Mouse (Mus musculus) megakaryocyte, adult 5-6 weeks (primary cell): Measurements from ENCODE around the gene Map6. TPM values are rescaled to one million over a fixed set of nuclear protein-coding genes. Genes with fewer than 3 reads are reported as not detected.
"Not testable (repeated sequence)": the region's sequence is repeated elsewhere in the genome, so short reads cannot be mapped to it uniquely, and the experiment has no call there.

Source experiments
- ATAC-seq: 2 replicates; pipeline ENCODE4 v1.8.0; 2016; ENCODE audit warnings: mild to moderate bottlenecking, inconsistent platforms; ENCODE audit not compliant: poor library complexity, severe bottlenecking
- total RNA-seq, 2 experiments: library from RNA; stranded (forward) in 1 of 2; stranded (reverse) in 1 of 2; fragments of 153-499, 151-499 nt in 1 of 2; fragments of 221-1000, 200-1000 nt in 1 of 2; gene quantifications; 2 replicates each; pipeline versions ENCODE4 v1.2.3 to v1.2.4; 2015 to 2017

Gene Map6
- total RNA-seq, 2 experiments from 2014 or later: 0.07 to 0.22 TPM

DNA sequence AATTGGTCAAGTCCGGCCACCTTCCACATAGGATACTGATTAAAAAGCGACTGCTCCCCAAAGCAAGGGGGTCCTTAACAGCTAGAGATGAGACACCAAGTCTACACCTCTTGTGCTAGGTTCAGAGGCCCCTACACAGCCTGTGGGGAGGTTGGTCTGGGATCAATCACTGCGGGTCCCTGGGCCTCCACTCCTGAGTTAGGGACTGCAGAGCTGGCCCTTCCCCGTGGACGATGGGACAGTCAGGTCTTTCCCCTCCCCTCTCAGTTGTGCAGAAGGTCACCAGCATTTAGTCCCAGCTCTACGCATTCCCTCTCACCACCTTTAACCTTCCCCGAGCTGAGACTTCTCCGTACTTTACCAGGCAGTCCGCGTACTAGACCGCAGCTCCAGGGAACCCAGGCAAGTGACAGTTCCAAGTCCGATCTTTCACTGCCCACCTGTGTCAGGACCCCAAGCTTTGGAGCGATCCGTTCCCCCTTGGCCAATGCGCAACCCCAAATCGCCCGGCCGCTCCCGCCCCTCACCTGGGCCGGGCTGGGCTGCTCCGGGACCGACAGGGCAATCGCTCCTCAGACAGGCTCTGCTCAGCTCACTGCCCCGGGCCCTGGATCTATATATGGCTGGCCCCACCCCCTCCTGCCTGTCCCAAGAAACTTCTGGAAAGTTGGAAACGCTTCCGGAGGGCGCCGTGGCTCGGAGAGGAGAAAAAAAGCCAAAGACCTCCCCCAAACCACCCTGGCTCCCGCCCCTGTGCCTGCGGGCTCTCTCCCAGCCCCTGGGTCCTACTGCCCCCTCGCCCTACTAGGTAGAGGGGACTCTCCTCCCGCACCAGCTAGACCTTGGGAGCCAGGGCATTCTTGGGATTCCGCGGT, 85.5 kb downstream of the Map6 start, which contains the start of gene Serpinh1:
Gene Serpinh1, minus strand, starts transcription at position 714 of the 875 bp plus-strand sequence.
- ATAC-seq: no peak

DNA sequence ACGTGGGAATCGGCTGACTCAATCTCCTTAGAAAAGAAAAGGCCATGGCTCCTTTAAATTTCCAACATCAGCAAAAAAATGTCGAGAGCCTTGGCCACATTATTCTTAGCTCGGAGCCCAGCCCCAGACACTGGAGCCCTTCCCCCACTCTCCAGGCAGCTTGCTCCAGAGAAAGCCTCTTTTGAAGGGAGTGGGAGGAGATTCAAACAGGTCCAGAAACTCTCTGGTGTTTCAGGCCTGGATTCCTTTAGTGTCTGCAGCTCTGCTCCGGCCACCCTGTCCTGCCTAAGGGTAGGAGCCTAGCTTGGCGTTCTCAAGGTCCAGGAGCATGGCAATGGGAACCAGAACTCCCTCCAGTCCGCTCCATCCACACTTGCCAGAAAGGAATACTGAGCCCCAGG, 88.5 kb downstream of the Map6 start:
- no peak for ATAC-seq

DNA sequence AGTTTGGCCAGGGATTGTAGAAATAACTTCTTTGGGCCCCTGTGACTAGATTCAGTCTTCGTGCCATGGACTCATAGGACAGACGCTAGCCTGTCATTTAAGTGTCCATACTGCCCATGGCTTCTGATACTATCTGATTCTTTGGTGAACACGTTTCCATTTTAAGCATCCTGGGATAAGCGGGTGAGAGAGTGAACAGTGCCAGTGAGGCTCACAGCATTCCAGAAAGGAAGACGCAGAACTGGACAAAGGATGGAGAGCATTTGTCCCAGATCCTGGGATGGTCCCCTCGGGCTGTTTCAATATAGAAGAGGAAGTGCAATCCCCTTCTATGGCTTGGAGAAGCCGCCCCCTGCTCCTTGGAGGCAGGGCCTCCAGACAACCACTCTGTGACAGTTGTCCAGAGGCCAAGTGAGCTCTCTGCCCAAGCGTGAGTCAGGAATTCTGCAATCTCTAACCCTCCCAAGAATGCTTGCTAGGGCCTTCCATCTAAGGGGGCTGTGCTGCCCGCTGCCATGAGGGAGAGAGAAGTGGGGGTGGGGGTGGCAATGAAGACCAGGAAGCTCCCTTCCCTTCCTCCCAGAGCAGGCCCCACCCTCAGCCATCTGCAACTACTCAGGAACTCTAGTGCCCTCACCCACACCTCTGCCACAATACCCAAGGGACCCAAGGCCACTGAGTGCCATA, 89.1 kb downstream of the Map6 start:
- no peak for ATAC-seq

DNA sequence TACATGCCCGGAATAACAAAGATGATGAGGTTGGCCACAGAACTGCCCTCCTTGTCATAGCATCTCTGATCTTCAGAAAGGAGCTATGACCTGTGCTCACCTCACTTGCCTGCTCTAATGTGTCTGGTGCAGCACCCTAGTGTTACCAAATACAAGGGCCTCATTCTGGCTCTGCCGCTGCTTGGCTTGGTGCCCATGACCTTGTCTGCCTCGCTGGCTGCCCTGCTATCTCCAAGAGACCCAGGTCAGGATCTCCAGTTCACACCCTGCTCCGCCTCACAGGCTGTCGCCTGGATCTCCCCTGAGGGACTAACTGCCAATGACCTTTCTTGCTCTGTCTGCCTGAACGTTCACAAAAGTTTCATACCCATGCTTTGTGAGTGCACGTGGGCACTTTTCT, 90.0 kb downstream of the Map6 start:
- ATAC-seq: no peak

DNA sequence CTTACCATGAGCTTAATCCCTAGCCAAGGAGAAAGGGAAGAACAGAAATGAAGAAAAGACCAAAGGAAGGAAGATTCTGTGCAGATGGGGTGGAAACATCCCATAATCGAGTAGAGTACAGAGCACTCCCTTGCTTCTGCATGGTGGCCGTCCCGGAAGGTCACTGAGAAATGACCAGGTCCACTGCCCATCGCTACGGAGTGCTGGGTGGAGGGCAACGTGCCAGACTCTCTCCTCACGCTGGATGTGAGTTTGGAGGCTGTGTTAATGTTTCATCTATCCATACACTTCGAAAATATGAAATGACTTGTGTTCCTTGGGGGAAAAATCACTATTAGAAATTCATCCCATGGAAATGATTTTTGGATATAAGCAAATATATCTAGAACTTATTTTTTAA, 91.1 kb downstream of the Map6 start:
- no peak for ATAC-seq

DNA sequence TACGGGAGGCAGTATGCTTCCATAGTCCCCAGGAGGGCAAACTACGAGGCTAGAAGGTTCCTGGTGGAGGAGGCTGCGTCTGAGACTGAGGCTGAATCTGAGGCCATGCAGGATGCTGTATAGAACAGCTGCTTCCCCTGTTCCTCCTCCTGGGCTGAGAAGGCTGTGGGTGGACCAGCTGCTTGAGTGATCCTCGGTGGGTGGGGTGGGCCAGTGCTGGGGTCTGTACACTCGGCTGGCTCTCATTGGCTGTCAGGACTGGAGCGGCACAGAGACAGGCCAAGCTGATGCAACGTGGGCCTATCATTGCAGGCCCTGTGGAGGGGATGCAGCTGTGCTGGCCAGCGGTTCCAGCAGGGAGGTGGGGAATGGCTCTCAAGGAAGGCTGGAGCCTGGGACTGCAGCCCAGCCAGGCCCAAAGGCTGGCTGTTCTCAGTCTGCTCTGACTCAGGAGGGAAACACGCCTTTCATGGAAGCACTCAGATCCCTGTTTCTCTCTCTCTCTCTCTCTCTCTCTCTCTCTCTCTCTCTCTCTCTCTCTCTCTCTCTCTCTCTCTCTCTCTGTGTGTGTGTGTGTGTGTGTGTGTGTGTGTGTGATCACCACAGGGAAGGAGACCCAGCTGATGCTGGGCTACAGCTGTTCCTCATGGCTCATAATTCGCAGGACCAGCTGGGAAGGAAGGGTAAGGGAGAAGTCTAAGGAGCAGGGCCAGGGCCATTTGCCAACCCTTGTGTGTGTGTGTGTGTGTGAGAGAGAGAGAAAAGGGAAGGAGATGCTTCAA, 93.0 kb downstream of the Map6 start:
- no peak for ATAC-seq

DNA sequence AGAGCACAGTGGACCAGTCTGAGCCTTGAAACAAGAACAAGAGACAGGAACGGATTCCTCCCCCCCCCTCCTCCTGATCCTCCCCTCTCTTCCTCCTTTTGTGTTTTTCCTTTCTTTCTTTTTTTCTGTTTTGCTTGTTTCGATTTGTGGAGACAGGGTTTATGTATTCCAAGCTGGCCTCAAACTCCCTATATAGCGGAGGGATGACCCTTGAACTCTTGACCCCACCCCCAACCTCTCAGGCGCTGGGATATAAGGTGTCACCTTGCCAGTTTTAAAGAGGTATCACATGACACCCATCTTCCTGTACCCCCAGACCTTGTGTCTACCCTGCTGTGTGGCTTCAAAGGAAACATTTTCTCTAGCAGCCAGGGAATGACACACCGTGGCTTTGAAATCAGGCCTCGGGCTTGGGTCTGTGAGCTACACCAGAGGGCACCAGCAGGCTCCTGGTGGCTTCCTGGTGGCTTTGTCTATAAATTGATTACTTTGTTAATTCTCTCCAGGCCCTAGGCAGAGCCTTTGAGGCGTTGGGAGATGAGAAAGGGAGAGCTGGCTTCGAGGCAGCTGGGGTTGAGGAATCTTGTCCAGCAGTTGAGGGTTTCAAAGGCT, 93.7 kb downstream of the Map6 start:
- ATAC-seq: no peak

DNA sequence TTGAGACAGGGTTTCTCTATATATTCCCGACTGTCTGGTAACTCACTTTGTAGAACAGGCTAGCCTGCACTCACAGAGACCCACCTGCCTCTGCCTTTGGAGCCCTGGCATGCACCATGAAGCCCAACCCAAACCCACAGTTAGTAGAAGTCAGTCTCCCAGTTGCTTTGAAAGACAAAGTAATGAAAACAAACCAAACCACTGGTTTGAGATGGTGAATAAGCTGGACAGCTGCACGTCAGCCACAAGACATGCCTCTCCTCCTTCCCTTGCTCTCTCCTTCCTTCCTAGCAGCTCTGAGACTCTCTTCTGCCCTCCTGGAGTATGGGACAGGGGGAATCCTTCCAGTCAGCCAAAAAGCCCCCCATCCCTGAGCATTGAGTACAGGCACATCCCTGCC, 94.9 kb downstream of the Map6 start:
- no peak for ATAC-seq

DNA sequence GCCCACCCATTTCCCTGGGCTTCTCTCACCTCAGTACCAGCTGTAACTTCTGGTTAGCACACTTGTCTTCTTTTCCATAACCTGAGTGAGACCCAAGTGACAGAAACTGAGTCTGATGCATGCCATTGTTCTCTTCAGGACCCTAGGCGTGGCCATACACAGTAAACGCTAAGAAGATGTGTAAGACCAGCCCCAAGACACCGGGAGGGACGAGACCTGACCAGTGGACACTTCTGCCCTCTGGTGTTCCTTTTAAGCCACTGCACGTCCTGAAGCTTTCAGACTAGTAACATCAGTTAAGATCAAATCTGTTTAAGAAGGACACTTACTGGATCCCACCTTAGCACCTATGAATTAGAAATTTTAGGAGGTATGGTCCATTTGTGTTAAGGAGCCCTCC, 97.8 kb downstream of the Map6 start:
- ATAC-seq: peak; percentile 96

DNA sequence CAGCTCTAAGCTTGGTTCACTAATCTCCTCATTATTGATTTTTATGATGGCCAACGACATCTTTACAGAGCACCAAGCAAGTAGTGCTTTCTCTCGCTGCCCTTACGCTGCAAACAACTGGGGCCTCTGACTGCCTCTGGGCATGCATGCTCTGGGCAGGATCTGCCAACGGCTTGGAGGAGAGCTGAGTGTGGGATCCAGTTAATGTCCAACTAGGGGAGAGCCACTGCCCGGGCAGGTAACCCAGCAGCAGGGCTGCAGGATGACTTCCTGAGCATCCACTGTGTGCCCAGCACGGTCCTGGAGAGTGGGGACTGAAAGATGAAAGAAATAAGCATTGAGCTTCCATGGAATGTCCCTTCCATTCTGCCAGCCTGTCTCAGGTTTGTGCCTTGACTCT, 99.5 kb downstream of the Map6 start:
- ATAC-seq: no peak

DNA sequence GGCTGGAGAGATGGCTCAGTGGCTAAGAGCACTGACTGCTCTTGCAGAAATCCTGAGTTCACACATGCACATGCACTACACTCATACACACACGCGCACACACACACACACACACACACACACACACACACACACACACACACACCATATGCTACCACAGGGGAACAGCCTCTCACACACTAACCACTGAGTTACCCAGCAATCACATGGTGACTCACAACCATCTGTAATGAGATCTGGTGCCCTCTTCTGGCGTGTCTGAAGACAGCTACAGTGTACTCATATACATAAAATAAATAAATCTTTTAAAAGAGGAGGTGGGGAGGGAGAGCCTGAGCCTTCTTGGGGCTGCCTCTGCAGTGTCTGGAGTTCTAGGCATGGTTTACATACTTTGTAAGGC, 107.1 kb downstream of the Map6 start:
- ATAC-seq: not testable (repeated sequence)

DNA sequence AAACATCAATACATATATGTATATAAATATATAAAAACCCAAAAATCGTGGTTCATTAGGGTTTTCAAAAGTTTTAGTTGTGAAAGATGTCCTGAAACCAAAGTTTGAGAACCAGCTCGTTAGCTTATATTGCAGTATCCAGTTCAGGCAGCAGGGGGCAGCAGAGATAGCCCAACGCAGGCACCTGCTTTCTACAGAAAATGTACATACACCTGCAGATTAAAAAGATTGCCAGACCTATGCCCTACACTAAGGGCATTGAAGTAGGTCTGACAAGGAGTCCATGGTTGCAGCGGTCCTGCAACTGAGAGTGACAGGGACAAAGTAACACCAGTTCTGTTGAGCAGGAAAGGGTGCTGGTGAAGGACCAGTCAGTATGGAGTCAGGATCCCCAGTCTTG, 108.2 kb downstream of the Map6 start:
- ATAC-seq: peak; percentile 72

DNA sequence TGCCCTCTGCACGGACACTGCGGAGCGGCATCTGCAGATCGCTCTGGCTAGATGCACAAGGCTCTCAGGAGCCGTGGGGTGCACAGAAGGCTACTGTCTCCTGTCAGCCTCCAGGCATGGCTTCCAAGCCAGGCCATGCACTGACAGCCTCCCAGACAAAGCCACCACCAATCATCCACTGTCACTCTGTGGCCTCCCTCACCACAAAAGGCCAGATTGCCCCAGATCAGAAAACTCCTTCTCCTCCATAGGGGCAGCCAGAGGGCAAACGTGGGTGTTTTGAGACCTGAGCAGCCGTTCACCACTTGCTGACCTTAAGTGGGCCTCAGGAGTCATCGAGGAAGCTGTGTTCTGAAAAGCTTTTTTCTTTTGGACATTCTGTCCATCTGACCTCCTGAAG, 111.6 kb downstream of the Map6 start:
- no peak for ATAC-seq

DNA sequence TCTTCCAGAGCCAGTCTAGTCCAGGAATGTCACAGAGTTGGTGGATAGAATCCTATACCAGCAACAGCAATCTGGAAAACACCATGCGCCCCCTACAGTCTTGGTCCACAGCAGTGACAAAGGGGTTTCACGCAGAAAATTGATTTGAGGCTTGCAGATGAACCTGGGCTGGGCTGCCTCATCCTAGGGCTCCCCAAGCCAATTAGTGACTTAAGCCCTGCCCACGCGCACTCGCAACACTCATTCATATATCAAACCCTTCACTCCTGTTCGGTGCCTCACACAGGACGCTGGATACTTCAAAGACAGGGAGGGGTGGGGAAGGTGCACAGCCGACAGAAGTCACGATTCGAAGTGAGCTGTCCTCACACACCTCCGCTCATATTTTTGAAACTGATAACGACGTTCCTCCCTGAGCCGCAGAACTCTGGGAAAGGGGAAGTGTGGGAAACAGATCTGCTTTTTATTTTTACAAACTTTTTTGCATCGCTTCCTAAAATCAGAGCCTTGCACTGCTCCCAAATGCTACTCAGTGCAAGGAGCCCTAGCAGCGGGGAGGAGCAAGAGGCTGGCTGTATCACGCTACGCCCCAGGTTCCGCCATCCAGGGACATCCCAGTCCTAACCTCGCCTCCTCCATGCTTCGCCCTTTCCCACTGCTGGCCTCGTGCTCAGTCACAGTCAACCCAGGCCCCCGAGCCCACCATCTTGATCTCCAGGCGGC, 113.4 kb downstream of the Map6 start:
- ATAC-seq: peak; percentile 51

DNA sequence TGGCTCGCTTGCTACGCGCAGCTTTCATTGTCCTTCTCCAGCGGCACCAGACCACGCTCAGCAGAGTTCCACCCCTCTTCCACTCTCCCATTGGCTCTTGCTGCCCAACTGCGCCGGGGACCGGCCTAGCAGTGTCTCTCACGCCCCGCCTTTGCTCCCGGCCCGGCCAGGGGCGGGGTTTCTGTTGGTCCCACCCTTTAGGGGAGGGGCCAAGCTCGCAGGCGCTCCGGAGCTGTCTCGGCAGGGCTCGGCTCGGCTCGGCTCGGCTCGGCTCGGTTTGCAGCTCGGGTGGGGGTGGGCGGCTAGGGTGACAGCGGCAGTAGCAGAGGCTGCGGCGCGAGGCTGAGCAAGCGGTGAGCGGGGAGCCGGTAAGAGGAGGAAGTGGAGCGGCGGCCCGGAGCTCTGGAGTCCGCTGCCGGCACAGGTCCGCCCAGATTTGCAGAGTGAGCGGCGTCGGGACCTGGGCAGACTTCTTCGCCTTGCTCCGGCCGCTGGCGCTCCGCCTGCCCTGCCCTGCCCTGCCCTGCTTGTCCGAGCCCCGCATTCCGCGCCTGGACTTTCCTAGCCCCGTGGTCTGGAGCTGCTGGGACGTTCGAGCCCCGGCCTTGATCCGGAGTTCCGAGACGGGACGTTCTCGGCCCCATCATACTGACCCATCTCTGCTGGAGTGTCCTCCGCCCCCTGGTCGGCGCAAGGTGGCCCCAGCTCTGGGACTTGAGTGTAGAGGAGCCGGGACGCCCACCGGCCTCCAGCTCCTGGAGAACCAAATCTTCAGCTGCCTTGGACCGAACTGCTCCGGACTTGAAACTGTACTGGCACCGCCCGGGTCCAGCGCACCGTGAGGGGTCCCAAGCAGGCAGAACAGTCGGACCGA, 114.2 kb downstream of the Map6 start, which contains the start of gene Gdpd5:
Gene Gdpd5, plus strand, starts transcription at position 201 of the 874 bp plus-strand sequence.
- peak; percentile 88 for ATAC-seq

DNA sequence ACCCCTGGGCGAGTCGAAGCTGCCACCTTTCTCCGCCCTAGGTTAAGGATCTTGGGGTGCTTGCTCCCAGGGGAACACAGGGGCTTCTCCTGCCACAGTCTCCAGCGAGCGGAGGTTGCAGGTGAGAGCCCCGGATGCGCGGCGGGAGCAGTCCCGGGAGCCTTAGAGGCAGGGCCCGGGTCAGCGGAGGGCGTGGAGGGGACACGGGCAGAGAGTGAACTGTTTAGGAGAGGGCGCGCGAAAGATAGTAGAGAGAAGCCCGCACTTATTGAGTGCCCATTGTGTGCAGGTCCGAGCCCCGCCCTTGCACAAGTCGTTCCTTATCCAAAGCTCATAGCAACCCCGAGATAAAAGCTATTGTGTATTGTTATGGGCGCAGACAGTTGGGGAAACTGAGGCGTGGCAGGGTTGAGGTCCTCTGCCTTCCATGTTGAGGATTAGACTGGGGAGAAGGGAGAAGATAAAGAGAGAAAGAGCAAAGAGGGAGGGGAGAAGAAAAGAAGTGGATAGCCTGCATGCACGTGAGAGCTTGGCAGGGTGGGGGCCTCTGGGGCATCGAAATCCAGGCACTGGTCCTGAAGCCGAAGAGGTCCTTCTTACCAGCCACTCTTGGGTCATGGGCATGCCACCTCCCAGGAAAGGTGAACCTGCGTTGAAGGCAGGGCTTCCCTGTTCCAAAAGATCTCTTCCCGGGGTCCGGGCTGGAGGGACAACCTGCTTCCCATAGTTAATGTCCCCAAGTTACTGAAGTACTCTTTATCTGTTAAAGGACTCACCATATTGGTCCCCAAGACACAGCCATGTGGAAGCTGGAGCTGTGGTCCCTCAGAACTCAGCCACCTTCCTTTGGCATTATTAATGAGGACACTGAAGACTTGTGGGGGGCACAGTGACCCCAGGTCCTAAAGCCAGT, 115.1 kb downstream of the Map6 start:
- ATAC-seq: no peak

DNA sequence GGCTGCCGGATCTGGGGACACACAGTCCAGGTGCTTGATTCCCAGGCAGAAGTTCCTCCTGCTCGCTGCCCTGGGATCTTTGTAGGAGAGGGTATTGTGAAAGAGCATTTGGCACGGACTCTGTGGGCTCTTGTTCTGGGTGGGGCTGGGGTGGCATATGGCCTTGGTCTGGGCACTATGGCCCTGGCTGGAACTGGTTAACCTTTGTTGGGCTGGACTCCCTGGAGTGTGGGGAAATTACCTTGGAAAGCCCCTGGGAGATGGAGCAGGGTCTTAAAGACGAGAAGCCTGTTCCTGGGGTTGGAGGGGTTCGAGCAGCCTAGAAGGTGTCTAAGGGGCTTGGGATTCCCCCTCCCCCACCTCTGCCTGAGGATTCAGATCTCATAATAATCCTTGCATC, 116.0 kb downstream of the Map6 start:
- no peak for ATAC-seq

DNA sequence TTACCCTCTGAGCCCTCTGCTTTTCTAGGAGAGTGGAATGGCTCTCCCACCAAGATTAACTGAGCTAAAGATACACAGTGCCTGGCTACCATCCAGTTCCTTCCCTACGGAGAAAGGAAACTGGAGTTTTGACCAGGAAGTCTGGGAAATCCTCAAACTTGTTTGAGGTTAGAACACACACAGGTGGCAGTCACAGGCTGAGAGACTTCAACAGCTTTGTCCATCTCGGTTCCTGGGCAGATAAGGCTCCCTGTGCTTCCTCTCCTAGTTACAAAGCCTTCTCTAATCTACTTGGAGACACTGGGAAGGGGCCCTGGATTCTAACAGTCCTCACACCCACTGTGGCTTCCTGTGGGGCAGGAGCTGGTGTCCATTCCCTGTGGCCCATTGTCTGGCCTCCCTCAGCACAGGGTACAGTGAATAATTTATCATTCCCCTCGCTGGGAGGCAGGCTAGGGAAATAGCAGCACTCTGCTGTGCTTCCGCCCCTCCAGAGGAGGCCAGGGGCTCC, 116.9 kb downstream of the Map6 start:
- ATAC-seq: no peak
